Mouse (Mus musculus) ES-E14 (cell line): ENCODE data around the gene Acadvl. TPM values are rescaled to one million over a fixed set of nuclear protein-coding genes. Genes with fewer than 3 reads are reported as not detected.
"Not testable (repeated sequence)": the region's sequence is repeated elsewhere in the genome, so short reads cannot be mapped to it uniquely, and the experiment has no call there.

Source experiments
- DNase-seq: peaks from one replicate; pipeline ENCODE4 v3.0.0-alpha.2; 2013; ENCODE audit warnings: low read depth, low spot score
- H3K27ac ChIP-seq: 2 replicates; pipeline ENCODE4 v1.5.1; 2012; ENCODE audit warnings: low read depth, mild to moderate bottlenecking, low read length, moderate library complexity, mixed read lengths; ENCODE audit not compliant: poor library complexity, insufficient read depth, severe bottlenecking
- H3K36me3 ChIP-seq: 2 replicates; pipeline ENCODE4 v1.6.1; 2012; ENCODE audit warnings: mild to moderate bottlenecking, low read length, moderate library complexity, mixed read lengths; ENCODE audit not compliant: control insufficient read depth, poor library complexity, insufficient read depth, severe bottlenecking
- H3K4me1 ChIP-seq, 2 experiments: fragments of 150-350 bp in 1 of 2; sonication (generic) in 1 of 2; 2 replicates each; pipeline ENCODE4 v1.6.1; 2012; ENCODE audit warnings: low read length in 2 of 2, mild to moderate bottlenecking in 1 of 2, mixed read lengths in 1 of 2; ENCODE audit not compliant: control insufficient read depth in 2 of 2, insufficient read depth in 2 of 2, poor library complexity in 1 of 2
- H3K4me3 ChIP-seq, 2 experiments: fragments of 150-350 bp in 1 of 2; sonication (generic) in 1 of 2; 2 replicates each; pipeline ENCODE4 v1.5.1; 2012; ENCODE audit warnings: low read length in 2 of 2, low read depth in 1 of 2, mild to moderate bottlenecking in 1 of 2, mixed read lengths in 1 of 2; ENCODE audit not compliant: insufficient read depth in 1 of 2, poor library complexity in 1 of 2, severe bottlenecking in 1 of 2
- H3K9ac ChIP-seq: 2 replicates; pipeline ENCODE4 v1.6.1; 2012; ENCODE audit warnings: low read depth, mild to moderate bottlenecking, low read length, mixed read lengths; ENCODE audit not compliant: poor library complexity, insufficient read depth, severe bottlenecking
- H3K9me3 ChIP-seq: fragments of 150-350 bp; sonication (generic); 2 replicates; pipeline ENCODE4 v1.6.1; 2012; ENCODE audit warnings: low read depth, mild to moderate bottlenecking, low read length; ENCODE audit not compliant: control insufficient read depth, insufficient read depth
- CHD2 ChIP-seq: IDR thresholded peaks from 2 replicates; pipeline ENCODE4 v1.6.1; 2014; ENCODE audit warnings: mild to moderate bottlenecking, low read depth, low read length, inconsistent platforms
- HCFC1 ChIP-seq: IDR thresholded peaks from 2 replicates; pipeline ENCODE4 v1.6.1; 2012; ENCODE audit warnings: low read length, inconsistent platforms, borderline replicate concordance; ENCODE audit not compliant: insufficient read depth
- MAFK ChIP-seq: IDR thresholded peaks from 2 replicates; pipeline ENCODE4 v1.6.1; 2014; ENCODE audit warnings: mild to moderate bottlenecking, low read depth, low read length, inconsistent platforms; ENCODE audit not compliant: insufficient read depth
- ZC3H11A ChIP-seq: IDR thresholded peaks from 2 replicates; pipeline ENCODE4 v1.6.1; 2012; ENCODE audit warnings: low read depth, mild to moderate bottlenecking, inconsistent platforms, low read length, borderline replicate concordance
- ZNF384 ChIP-seq: IDR thresholded peaks from 2 replicates; pipeline ENCODE4 v1.6.1; 2012; ENCODE audit warnings: low read depth, low read length, inconsistent platforms
- in situ Hi-C, 2 experiments: fragments of 600-800 bp; cut with MboI; formaldehyde crosslinking; loops; one replicate each; pipeline ENCODE4 v1.15.1; 2025; ENCODE audit warnings: low sequenced_read_pairs in 2 of 2, inconsistent platforms in 1 of 2; ENCODE audit not compliant: unreplicated experiment in 2 of 2
- total RNA-seq: library from RNA; depleted of rRNA; stranded (reverse); fragments of 300-350 nt; gene quantifications from 2 replicates; pipeline ENCODE4 v1.2.3, GENCODE M21; 2012

The Acadvl gene
- total RNA-seq, 1 experiment, result 48.7 TPM

DNA sequence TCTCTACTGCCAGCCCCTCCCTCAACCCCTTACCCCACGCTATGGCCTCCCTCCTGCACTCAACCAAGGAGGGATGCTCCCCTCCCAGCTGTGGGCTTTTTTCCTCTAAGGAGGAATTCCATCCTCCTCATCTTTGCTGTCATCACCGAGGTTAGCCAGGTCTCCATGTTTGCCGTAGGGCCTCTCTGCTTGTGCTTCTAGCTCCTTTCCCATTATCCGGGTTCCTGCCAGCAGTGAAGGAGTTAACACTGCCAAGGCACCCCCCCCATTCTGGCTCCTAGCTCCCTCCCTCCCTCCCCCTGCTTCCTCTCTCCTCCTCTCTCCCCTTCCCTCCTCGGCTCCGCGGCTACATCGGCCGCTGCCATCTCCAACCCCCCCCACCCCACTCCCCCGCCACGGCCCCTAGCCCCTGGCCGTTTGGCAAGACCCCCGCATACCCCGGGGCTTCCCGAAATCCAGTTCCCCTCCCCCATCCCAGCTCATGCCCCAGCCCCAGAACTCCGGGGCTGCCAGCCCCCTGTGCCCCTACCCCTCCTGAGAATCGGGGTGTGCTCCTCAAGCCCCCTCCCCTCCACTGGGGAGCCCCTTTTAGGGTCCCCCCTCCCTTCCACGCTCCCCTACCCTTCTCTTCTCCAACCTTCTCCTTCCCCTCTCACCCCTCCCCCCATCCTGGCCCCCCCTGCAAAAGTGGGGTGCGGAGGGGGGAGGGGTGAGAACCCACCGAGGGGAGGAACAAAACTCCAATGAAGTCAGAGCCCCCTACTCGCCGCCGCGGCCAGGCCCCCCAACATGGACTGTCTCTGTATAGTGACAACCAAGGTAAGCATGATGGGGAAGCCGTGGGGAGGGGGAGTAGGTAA lies 3.1 kb upstream of the Acadvl start:
- peak overlapping the region; percentile 58; the same call in 1 of the 2 replicates for H3K9ac ChIP-seq
- in situ Hi-C loops, result no loop called here
- peaks cover 2% of the 10 kb centered on the region; the same call in 1 of the 2 replicates for H3K36me3 ChIP-seq
- H3K4me1 ChIP-seq, result peaks cover 0 to 20% of the 10 kb centered on the region in 2 experiments; a peak in 1 of 4 replicates
- H3K4me3 ChIP-seq, result peak overlapping the region; percentile 10 to 73; a peak in 3 of 4 replicates
- H3K27ac ChIP-seq, result 0 out of 2 replicates have a peak overlapping the region, but pooled peaks have one; percentile 13
- no peaks in the 10 kb centered on the region for H3K9me3 ChIP-seq
- no peak for TF ChIP-seq HCFC1
- no peak for DNase-seq

- Histone ChIP-seq H3K4me1 (peaks cover 0 to 20% of the 10 kb centered on the region in 2 experiments; a peak in 1 of 4 replicates), H3K9me3 (no peaks in the 10 kb centered on the region), H3K27ac (no peak overlapping the region), H3K4me3 (no peak overlapping the region), H3K36me3 (peaks cover 5% of the 10 kb centered on the region), H3K9ac (no peak overlapping the region)
- TF ChIP-seq HCFC1 (no peak), ZNF384 (no peak)
- no peak for DNase-seq
- in situ Hi-C loops, result no loop called here
These were observed 2.1 kb upstream of the Acadvl start for GRCm38 (mm10) chr11:70017199-70017767.

DNA sequence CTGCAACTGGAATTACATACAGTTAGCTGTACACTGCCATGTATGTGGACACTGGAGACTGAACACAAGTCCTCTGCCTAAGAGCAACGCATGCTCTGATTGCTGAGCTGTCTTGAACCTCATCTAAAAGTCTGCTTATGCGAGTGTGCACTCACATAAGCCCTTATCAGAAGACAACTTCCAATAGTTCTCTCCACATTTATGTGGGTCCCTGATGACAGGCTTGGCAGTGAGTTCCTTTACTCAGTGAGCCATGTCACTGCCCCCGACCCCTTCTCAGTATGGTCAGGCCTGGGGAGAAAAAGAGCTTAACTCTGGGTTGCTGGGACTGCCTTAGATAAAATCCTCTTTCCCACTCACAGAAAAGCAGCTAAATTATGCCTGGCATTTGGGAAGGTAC lies 1.5 kb upstream of the Acadvl start, which contains the start of gene Dlg4:
Gene Dlg4 (plus strand): TSS at position 274 of the 400 bp plus-strand sequence.
- no peak for DNase-seq
- in situ Hi-C loops, result no loop called here
- H3K27ac ChIP-seq, result no peak within 1 kb of the TSS
- no peaks in the 10 kb centered on the region for H3K9me3 ChIP-seq
- TF ChIP-seq HCFC1 (no peak), MAFK (no peak), ZNF384 (no peak), CHD2 (no peak), ZC3H11A (no peak)
- H3K36me3 ChIP-seq, result peaks cover 11% of the 10 kb centered on the region
- no peak within 1 kb of the TSS for H3K9ac ChIP-seq
- no peak within 1 kb of the TSS for H3K4me3 ChIP-seq
- peaks cover 0 to 20% of the 10 kb centered on the region in 2 experiments; a peak in 1 of 4 replicates for H3K4me1 ChIP-seq

GRCm38 (mm10) chr11:70016177-70016576 lies 966 bp upstream of the Acadvl start:
- H3K27ac ChIP-seq, H3K4me3 ChIP-seq, H3K9ac ChIP-seq, in situ Hi-C loops, H3K9me3 ChIP-seq, DNase-seq: not testable (repeated sequence)
- Histone ChIP-seq H3K4me1 (peaks cover 0 to 20% of the 10 kb centered on the region in 2 experiments; a peak in 1 of 4 replicates), H3K36me3 (peaks cover 16% of the 10 kb centered on the region)

DNA sequence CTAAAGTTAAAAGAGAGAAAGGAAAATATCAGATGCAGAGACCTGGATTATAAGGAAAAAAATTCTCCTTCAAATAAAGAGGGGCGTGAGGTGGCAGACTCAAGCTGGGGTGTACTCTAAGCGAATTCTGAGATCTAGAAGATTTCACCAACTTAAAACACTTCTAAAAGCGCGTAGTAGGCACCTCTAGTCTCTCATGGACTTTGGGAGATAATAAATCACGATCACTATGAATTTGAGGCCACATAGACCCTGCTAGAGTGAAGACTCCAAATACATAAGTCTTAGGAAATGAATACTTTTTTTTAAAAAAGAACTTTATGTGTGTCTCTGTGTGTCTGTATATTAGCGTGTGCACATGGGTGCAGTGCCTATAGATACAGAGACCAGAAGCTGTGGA lies 466 bp upstream of the Acadvl start:
- H3K36me3 ChIP-seq, result peaks cover 21% of the 10 kb centered on the region
- no peak overlapping the region for H3K9ac ChIP-seq
- TF ChIP-seq CHD2 (no peak), HCFC1 (no peak), ZC3H11A (no peak), MAFK (no peak), ZNF384 (no peak)
- H3K9me3 ChIP-seq, result no peaks in the 10 kb centered on the region
- in situ Hi-C loops, result no loop called here
- peaks cover 0 to 20% of the 10 kb centered on the region in 2 experiments; a peak in 1 of 4 replicates for H3K4me1 ChIP-seq
- no peak for DNase-seq
- H3K27ac ChIP-seq, result no peak overlapping the region
- H3K4me3 ChIP-seq, result no peak overlapping the region
